Mouse (Mus musculus) embryonic facial prominence, embryonic 11.5 days (tissue): Measurements from ENCODE around the gene Lix1. TPM values are rescaled to one million over a fixed set of nuclear protein-coding genes. Genes with fewer than 3 reads are reported as not detected.
A peak's percentile ranks its signal among the peaks of the same experiment; 100 is the strongest.

Experiments
- ATAC-seq: fragments of 200-750 bp; cut with Nextera tagmentation; replicated peaks from 2 replicates; pipeline ENCODE4 v1.8.0; 2017; ENCODE audit warnings: low read depth; ENCODE audit not compliant: insufficient number of reproducible peaks, low FRiP score, low TSS enrichment
- DNase-seq: peaks from one replicate; pipeline ENCODE4 v3.0.0-alpha.2; 2015; ENCODE audit warnings: low spot score
- H3K27ac ChIP-seq: fragments of 300-500 bp; sonication (generic); replicated peaks from 2 replicates; pipeline ENCODE4 v1.5.1; 2014; ENCODE audit warnings: mild to moderate bottlenecking, low read depth, low read length, control low read depth
- H3K27me3 ChIP-seq: fragments of 300-500 bp; sonication (generic); 2 replicates; pipeline ENCODE4 v1.6.1; 2014; ENCODE audit warnings: mild to moderate bottlenecking, low read length, moderate library complexity, mixed read lengths; ENCODE audit not compliant: control insufficient read depth, insufficient read depth
- H3K36me3 ChIP-seq: fragments of 300-500 bp; sonication (generic); replicated peaks from 2 replicates; pipeline ENCODE4 v1.6.1; 2014; ENCODE audit warnings: low read depth, mild to moderate bottlenecking, low read length, moderate library complexity, mixed read lengths; ENCODE audit not compliant: control insufficient read depth, insufficient read depth
- H3K4me1 ChIP-seq: fragments of 300-500 bp; sonication (generic); 2 replicates; pipeline ENCODE4 v1.6.1; 2014; ENCODE audit warnings: low read length, mixed read lengths; ENCODE audit not compliant: control insufficient read depth, insufficient read depth
- H3K4me2 ChIP-seq: fragments of 300-500 bp; sonication (generic); 2 replicates; pipeline ENCODE4 v1.6.1; 2014; ENCODE audit warnings: low read depth, mild to moderate bottlenecking, control low read depth, low read length, moderate library complexity
- H3K4me3 ChIP-seq: fragments of 300-500 bp; sonication (generic); 2 replicates; pipeline ENCODE4 v1.5.1; 2014; ENCODE audit warnings: low read depth, low read length, control low read depth
- H3K9ac ChIP-seq: fragments of 300-500 bp; sonication (generic); replicated peaks from 2 replicates; pipeline ENCODE4 v1.6.1; 2014; ENCODE audit warnings: mild to moderate bottlenecking, control low read depth, low read length
- H3K9me3 ChIP-seq: fragments of 300-500 bp; sonication (generic); replicated peaks from 2 replicates; pipeline ENCODE4 v1.6.1; 2016; ENCODE audit warnings: mild to moderate bottlenecking, low read length, inconsistent platforms, mixed read lengths; ENCODE audit not compliant: control insufficient read depth
- WGBS: fragments of 180-500 bp; shearing (Covaris S2); extraction: QIAGEN DNeasy Blood & Tissue Kit; methylation state at CpG from one replicate; pipeline ENCODE4 v1.1.7; 2014; 5-methylcytosine and 5-hydroxymethylcytosine counted together
- polyA plus RNA-seq: library from polyadenylated mRNA; unstranded; fragments of >200 nt; fragmentation: Nextera tagmentation; extraction: Ambion mirVana; gene quantifications from 2 replicates; pipeline ENCODE4 v1.2.1, GENCODE M21; 2014

Lix1 gene
- polyA plus RNA-seq, 1 experiment from 2014 or later = 69.2 TPM

DNA sequence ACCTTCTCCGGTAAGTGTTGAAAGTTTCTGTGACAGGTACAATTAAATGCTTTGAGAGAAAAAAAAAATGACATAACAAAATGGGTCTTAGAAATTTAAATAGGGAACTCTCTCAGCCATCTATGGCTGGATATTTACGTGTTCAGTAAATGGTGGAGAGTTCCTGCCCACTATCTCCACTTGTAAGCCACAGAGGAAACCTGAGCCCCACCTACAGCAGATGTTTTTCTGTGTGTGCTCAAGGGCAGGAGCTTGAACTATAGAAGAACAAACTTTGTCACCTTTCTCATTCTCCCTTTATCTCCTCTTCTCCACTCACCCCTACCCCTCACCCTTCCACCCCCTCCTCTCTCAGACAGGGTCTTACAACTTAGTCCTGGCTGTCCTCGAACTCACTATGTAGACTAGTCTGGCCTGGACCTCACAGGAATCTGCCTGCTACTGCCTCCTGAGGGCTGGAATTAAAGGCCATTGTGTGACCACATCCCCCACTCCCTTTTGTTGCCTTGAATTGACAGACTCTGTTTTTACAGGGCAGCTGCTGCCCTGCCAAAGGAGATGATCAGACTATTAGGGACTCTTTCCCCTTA is 41.9 kb downstream of the Lix1 start:
- DNase-seq (no peak), ATAC-seq (no peak)
- no peak overlapping the region for H3K4me2 ChIP-seq
- H3K27ac ChIP-seq = no peak overlapping the region
- H3K36me3 ChIP-seq = no peaks in the 10 kb centered on the region
- no peak overlapping the region for H3K4me3 ChIP-seq
- H3K27me3 ChIP-seq = no peaks in the 10 kb centered on the region
- no peaks in the 10 kb centered on the region; the same call in 1 of the 2 replicates for H3K4me1 ChIP-seq
- no peaks in the 10 kb centered on the region for H3K9me3 ChIP-seq
- 69% methylated on average over 3 of the region's 3 CpGs for WGBS
- no peak overlapping the region for H3K9ac ChIP-seq

DNA sequence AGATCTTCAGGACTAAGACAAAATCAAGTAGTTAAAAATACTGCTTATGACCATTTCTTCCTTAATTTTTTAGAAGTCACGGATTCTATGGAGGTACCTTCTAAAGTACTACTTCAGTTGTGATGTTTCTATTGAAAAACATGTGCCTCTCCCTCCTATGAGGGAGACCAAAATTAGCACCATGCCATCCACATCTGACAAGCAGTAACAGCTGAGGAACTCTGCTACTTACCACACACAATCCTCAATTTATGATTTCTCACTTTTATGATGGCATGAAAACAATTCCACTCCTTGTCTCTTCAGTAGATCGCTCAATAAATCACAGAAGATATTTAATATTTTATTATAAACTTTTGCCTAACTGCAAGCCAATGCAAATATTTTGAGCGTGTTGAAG is 44.2 kb downstream of the Lix1 start:
- H3K27me3 ChIP-seq = no peaks in the 10 kb centered on the region
- no peaks in the 10 kb centered on the region for H3K9me3 ChIP-seq
- H3K9ac ChIP-seq = no peak overlapping the region
- H3K4me1 ChIP-seq = no peaks in the 10 kb centered on the region; the same call in 1 of the 2 replicates
- ATAC-seq = no peak
- no peaks in the 10 kb centered on the region for H3K36me3 ChIP-seq
- H3K27ac ChIP-seq = no peak overlapping the region
- DNase-seq = no peak
- WGBS = 94% methylated on average over 3 of the region's 3 CpGs
- no peak overlapping the region for H3K4me2 ChIP-seq
- H3K4me3 ChIP-seq = no peak overlapping the region

DNA sequence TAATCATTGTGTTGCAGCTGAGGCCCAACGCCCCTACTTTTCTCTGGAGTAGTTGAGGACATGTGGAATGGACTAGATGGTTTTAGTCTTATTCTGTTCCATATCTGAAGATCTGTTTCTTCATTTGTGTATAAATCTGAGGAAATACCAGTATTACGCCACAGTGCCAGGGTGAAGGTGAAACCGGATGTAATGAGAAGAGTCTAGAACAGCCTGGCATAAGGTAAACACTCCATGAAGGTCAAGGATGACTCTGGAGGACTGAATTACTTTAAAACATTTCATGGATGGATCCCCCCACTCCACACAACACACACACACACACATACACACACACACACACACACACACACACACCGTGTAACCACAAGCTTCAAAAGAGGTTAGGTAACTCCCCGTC is 45.3 kb downstream of the Lix1 start:
- Histone ChIP-seq H3K9ac (no peak overlapping the region), H3K9me3 (no peaks in the 10 kb centered on the region), H3K27me3 (no peaks in the 10 kb centered on the region), H3K27ac (no peak overlapping the region), H3K4me1 (no peaks in the 10 kb centered on the region; the same call in 1 of the 2 replicates), H3K4me2 (no peak overlapping the region), H3K4me3 (no peak overlapping the region), H3K36me3 (no peaks in the 10 kb centered on the region)
- DNase-seq = no peak
- WGBS = 88% methylated on average over 5 of the region's 5 CpGs
- ATAC-seq = no peak

DNA sequence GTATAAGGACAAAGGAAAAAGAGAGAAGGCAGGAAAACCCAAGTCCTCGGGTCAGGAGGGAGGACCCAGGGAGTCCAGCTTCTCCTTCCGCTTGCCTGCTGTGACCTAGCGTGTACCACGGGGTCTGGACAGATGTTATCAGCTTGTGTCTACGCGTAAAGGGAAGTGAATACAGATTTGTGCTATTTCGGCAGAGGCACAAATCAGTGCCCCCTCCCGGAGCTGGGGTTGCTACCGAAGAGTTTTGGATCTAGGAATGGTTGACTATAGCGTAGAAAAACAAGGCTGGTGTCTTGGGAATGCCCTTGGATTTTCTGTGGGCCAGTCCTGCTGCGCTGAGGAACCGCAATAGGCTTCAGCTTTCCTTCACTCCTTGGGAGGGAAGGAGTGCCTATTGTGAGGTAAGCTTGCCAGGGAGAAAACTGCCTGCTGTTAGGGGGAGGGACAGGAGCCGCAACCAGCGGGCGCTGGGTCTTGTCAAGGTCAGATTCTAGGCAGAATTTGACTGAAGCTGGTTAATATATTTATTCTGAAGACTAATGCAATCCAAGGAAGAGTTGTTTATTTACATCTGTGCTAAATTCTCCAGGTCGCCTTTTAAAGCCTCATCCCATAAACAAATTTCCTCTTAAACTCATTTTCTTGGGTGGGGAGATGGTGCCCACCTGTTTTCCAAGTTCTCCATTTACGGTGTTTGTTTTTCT is 46.4 kb downstream of the Lix1 start:
- Histone ChIP-seq H3K4me2 (peak overlapping the region; percentile 39), H3K27ac (peak overlapping the region; percentile 57), H3K9ac (peak overlapping the region; percentile 50), H3K27me3 (no peaks in the 10 kb centered on the region), H3K4me1 (no peaks in the 10 kb centered on the region; the same call in 1 of the 2 replicates), H3K9me3 (no peaks in the 10 kb centered on the region), H3K36me3 (no peaks in the 10 kb centered on the region), H3K4me3 (peak overlapping the region; percentile 14; the same call in 1 of the 2 replicates)
- peak; percentile 70 for DNase-seq
- WGBS = 4% methylated on average over 17 of the region's 17 CpGs
- ATAC-seq = peak; percentile 80; the same call in 1 of the 2 replicates

DNA sequence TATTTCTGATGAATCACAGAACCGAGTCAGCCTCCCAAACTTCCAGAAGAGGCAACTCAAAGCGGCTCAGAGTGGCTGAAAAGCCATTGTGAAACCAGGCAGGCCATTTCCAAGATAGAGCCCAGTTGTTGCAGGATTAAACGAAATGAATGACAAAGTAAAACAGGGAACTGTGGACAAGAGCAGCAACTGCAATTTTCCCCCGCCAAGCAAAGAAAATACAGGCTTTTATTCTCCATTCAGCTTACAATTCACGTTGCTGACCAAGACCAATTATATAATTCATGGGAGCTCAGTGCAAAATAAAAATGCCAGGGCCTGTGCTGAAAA is 46.9 kb downstream of the Lix1 start:
- H3K9ac ChIP-seq = peak overlapping the region; percentile 6; the same call in 1 of the 2 replicates
- DNase-seq (peak; percentile 60), ATAC-seq (no peak)
- H3K4me3 ChIP-seq = no peak overlapping the region; the same call in 1 of the 2 replicates
- H3K36me3 ChIP-seq = no peaks in the 10 kb centered on the region
- 9% methylated on average over 5 of the region's 5 CpGs for WGBS
- H3K27ac ChIP-seq = peak overlapping the region; percentile 57
- no peaks in the 10 kb centered on the region; the same call in 1 of the 2 replicates for H3K4me1 ChIP-seq
- no peaks in the 10 kb centered on the region for H3K9me3 ChIP-seq
- no peaks in the 10 kb centered on the region for H3K27me3 ChIP-seq
- no peak overlapping the region for H3K4me2 ChIP-seq

DNA sequence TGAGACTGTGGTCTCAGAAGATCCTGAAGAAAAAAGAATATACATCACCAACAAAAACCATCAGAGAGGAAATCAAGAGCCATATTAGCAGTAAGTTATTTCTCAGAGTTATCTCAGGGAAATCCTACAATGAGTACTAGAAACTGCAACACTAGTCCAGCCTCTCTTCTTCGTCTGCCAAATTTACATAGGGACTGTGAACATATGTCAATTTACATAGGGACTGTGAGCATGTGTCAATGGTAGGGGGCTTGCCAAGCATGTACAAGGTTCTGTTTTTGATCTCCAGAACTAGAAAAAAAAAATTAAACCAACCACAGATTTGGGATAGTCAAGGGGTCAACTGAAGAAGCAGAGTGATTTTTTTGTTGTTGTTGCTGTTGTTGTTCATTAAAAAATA is 48.6 kb downstream of the Lix1 start:
- Histone ChIP-seq H3K4me2 (no peak overlapping the region), H3K36me3 (no peaks in the 10 kb centered on the region), H3K27ac (no peak overlapping the region), H3K9ac (no peak overlapping the region), H3K27me3 (no peaks in the 10 kb centered on the region), H3K9me3 (no peaks in the 10 kb centered on the region), H3K4me3 (no peak overlapping the region), H3K4me1 (no peaks in the 10 kb centered on the region; the same call in 1 of the 2 replicates)
- WGBS = 76% methylated on average over 1 of the region's 1 CpGs
- ATAC-seq = no peak
- DNase-seq = no peak

DNA sequence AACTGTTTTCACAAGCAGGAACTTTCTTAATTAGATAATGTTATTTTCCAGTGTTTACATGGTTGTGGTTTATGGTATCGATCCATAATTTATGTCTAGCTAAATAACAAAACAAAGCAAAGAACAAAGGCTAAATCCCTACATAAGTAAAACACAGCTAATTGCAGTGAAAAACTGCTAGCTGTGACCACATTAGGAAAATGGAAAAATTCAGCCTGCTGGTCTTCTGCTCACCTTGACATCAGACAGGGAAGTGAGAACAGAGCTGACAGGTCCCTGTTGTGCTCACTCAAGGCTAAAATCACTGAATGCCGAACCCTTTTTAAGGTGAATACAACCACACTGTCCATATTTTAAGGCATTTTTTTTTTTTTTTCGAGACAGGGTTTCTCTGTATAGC is 50.1 kb downstream of the Lix1 start:
- H3K4me2 ChIP-seq = no peak overlapping the region
- no peaks in the 10 kb centered on the region for H3K27me3 ChIP-seq
- no peaks in the 10 kb centered on the region for H3K36me3 ChIP-seq
- no peak for ATAC-seq
- no peak for DNase-seq
- 89% methylated on average over 3 of the region's 3 CpGs for WGBS
- no peak overlapping the region for H3K27ac ChIP-seq
- H3K4me3 ChIP-seq = no peak overlapping the region
- H3K9me3 ChIP-seq = no peaks in the 10 kb centered on the region
- no peak overlapping the region for H3K9ac ChIP-seq
- no peaks in the 10 kb centered on the region; the same call in 1 of the 2 replicates for H3K4me1 ChIP-seq

DNA sequence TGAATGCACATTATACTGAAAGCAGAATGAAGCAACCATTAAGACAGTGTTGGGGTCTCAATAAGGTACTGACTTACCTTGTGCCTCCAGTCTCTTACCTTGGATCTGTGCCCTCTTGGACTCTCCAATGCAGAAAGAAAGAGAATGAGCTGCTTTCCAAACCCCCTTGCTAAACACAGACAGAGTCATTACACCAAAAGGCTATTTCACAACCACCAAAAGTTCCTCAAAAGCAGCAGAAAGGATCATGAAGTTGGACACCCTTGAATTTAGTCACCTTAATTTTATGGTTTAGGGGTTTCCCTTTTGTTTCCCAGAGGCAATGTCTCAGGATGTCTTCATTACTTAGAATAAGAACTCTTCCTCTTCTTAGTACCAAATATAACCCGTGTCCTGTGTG is 52.1 kb downstream of the Lix1 start:
- no peaks in the 10 kb centered on the region for H3K27me3 ChIP-seq
- H3K9ac ChIP-seq = no peak overlapping the region
- no peak overlapping the region for H3K4me2 ChIP-seq
- H3K4me3 ChIP-seq = no peak overlapping the region
- H3K4me1 ChIP-seq = no peaks in the 10 kb centered on the region
- H3K9me3 ChIP-seq = no peaks in the 10 kb centered on the region
- no peak overlapping the region for H3K27ac ChIP-seq
- ATAC-seq (no peak), DNase-seq (no peak)
- 91% methylated on average over 1 of the region's 1 CpGs for WGBS
- no peaks in the 10 kb centered on the region for H3K36me3 ChIP-seq
